Mouse (Mus musculus) lung, adult 2 months (tissue): ENCODE results near the gene Sacs.

ENCODE experiments used
- CTCF ChIP-seq: fragments of 200-500 bp; IDR thresholded peaks from 2 replicates; pipeline ENCODE4 v1.5.1; 2011; ENCODE audit warnings: mild to moderate bottlenecking, low read length, control low read depth; ENCODE audit not compliant: insufficient read depth
- POLR2A ChIP-seq: fragments of 200-500 bp; IDR thresholded peaks from 2 replicates; pipeline ENCODE4 v1.6.1; 2011; ENCODE audit warnings: low read depth, mild to moderate bottlenecking, control low read depth, low read length, borderline replicate concordance; ENCODE audit errors: extremely low read depth

GRCm38 (mm10) chr14:61165929-61166328 lies 27.7 kb downstream of the Sacs start:
- TF ChIP-seq CTCF = no peak
- TF ChIP-seq POLR2A = no peak
